In the genomic region with DNA sequence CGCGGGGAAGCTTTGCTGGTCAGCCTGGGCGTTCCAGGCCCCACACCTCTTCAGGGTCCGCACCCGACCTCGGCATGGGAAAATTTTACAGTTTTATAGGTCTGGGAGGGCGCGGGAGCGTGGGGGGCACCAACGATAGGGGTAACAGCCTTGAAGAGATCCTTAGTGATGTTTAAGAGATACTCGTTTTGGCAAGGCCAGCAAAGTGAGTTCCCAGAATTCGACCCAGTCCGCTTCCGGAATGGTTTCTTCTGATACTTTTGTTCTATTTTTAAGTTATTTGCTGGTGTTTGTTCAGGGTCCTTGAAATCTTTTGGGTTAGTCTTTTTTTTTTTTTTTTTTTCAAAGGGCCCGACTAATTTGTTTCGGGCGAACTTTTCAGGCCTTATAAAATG, we compare ENCODE assay signal across 8 mouse cellular contexts. TPM values are rescaled to one million over a fixed set of nuclear protein-coding genes. Genes with fewer than 3 reads are reported as not detected.
DNase-seq lines count a peak whose midpoint lies in the region; ATAC-seq and TF ChIP-seq lines count a peak whose summit lies in the region.

No protein-coding gene starts in this region.

- H3K9ac ChIP-seq in heart, embryonic 14.5 days (ENCODE audit: low read length): peak overlapping the region; percentile 94
- H3K9ac ChIP-seq in ES-E14 (ENCODE audit: insufficient read depth, low read depth, low read length, poor library complexity, severe bottlenecking): peak overlapping the region; percentile 97
- H3K9ac ChIP-seq in forebrain, embryonic 15.5 days (replicated peaks): peak overlapping the region; percentile 86

- peak overlapping the region; percentile 83 to 95 for H3K4me3 ChIP-seq in heart, embryonic 14.5 days (ENCODE audit: control insufficient read depth in 1 of 2, insufficient read depth in 1 of 2, low read depth in 1 of 2, low read length in 2 of 2)
- peak overlapping the region; percentile 95 to 100 for H3K4me3 ChIP-seq in ES-E14 (ENCODE audit: insufficient read depth in 1 of 2, low read depth in 1 of 2, low read length in 2 of 2, poor library complexity in 1 of 2, severe bottlenecking in 1 of 2)
- H3K4me3 ChIP-seq in forebrain, embryonic 15.5 days: peak overlapping the region; percentile 78

- WGBS in heart, embryonic 14.5 days: 3% methylated on average over 15 of the region's 17 CpGs
- WGBS in forebrain, embryonic 15.5 days: 3% methylated on average over 17 of the region's 17 CpGs

- H3K4me1 ChIP-seq in heart, embryonic 14.5 days (ENCODE audit: control insufficient read depth in 2 of 2, insufficient read depth in 2 of 2, low read length in 2 of 2): peaks cover 0 to 10% of the 10 kb centered on the region in 2 experiments; a peak in 2 of 4 replicates
- peaks cover 0 to 5% of the 10 kb centered on the region in 2 experiments; a peak in 1 of 4 replicates for H3K4me1 ChIP-seq in ES-E14 (ENCODE audit: control insufficient read depth in 2 of 2, insufficient read depth in 2 of 2, low read length in 2 of 2, poor library complexity in 1 of 2)
- H3K4me1 ChIP-seq in forebrain, embryonic 15.5 days: peaks cover 27% of the 10 kb centered on the region

- in situ Hi-C loops in ES-E14 (cut with MboI; ENCODE audit: low sequenced_read_pairs in 2 of 2, unreplicated experiment in 2 of 2): no loop called here

- H3K27ac ChIP-seq in heart, embryonic 14.5 days (replicated peaks in 1 of 2; ENCODE audit: control insufficient read depth in 1 of 2, insufficient read depth in 1 of 2, low read depth in 2 of 2, low read length in 2 of 2): peak overlapping the region; percentile 85 to 95
- peak overlapping the region; percentile 73 for H3K27ac ChIP-seq in ES-E14 (ENCODE audit: insufficient read depth, low read depth, low read length, poor library complexity, severe bottlenecking)
- H3K27ac ChIP-seq in forebrain, embryonic 15.5 days (replicated peaks): peak overlapping the region; percentile 97

- no peak for DNase-seq in heart, adult 8-10 months (ENCODE audit: low spot score)
- no peak for DNase-seq in ES-E14 (ENCODE audit: low read depth, low spot score)
- DNase-seq in mesoderm, embryonic 11.5 days (ENCODE audit: low read depth, low spot score): peak; percentile 27
- no peak for DNase-seq in adrenal gland, adult 2 months
- DNase-seq in adrenal gland, adult 18-20 months (ENCODE audit: low spot score in 2 of 2): no peak
- no peak for DNase-seq in kidney, postnatal 4 days

- H3K4me2 ChIP-seq in heart, embryonic 14.5 days (ENCODE audit: low read length): peak overlapping the region; percentile 72
- peak overlapping the region; percentile 62 for H3K4me2 ChIP-seq in forebrain, embryonic 15.5 days (replicated peaks)

- H3K9me3 ChIP-seq in heart, embryonic 14.5 days (ENCODE audit: control insufficient read depth, low read length): no peaks in the 10 kb centered on the region
- no peaks in the 10 kb centered on the region for H3K9me3 ChIP-seq in ES-E14 (ENCODE audit: control insufficient read depth, insufficient read depth, low read depth, low read length)
- H3K9me3 ChIP-seq in forebrain, embryonic 15.5 days: no peaks in the 10 kb centered on the region

- no peaks in the 10 kb centered on the region for H3K36me3 ChIP-seq in heart, embryonic 14.5 days (ENCODE audit: control insufficient read depth, insufficient read depth, low read length)
- H3K36me3 ChIP-seq in ES-E14 (ENCODE audit: control insufficient read depth, insufficient read depth, low read length, poor library complexity, severe bottlenecking): no peaks in the 10 kb centered on the region
- no peaks in the 10 kb centered on the region for H3K36me3 ChIP-seq in forebrain, embryonic 15.5 days

- no peaks in the 10 kb centered on the region for H3K27me3 ChIP-seq in heart, embryonic 14.5 days (ENCODE audit: control insufficient read depth, insufficient read depth, low read length)
- no peaks in the 10 kb centered on the region for H3K27me3 ChIP-seq in forebrain, embryonic 15.5 days

- no peak for ATAC-seq in heart, embryonic 14.5 days (ENCODE audit: insufficient number of reproducible peaks, insufficient read depth, low FRiP score, low read depth)
- ATAC-seq in forebrain, embryonic 15.5 days (replicated peaks): no peak

TF ChIP-seq in ES-E14, 5 proteins besides CTCF, POLR2A, EP300 and RAD21:
- TF ChIP-seq ZC3H11A (IDR thresholded peaks at IDR 0.05; ENCODE audit: borderline replicate concordance, low read depth, low read length): no peak
- no peak for TF ChIP-seq HCFC1 (IDR thresholded peaks at IDR 0.05; ENCODE audit: borderline replicate concordance, insufficient read depth, low read length)
- no peak for TF ChIP-seq MAFK (IDR thresholded peaks at IDR 0.05; ENCODE audit: insufficient read depth, low read depth, low read length)
- TF ChIP-seq ZNF384 (IDR thresholded peaks at IDR 0.05; ENCODE audit: low read depth, low read length): no peak
- no peak for TF ChIP-seq CHD2 (IDR thresholded peaks at IDR 0.05; ENCODE audit: low read depth, low read length)

RNA-seq across cellular contexts. Expression of a gene that starts 1.0 kb away (rescaled TPM):
- polyA plus RNA-seq in heart, embryonic 14.5 days (2014; fragmentation: Nextera tagmentation; extraction: Ambion mirVana): 49.3 and 49.8 TPM in 2 replicates
- total RNA-seq in heart, adult 8-10 months (2022): 10 to 100 TPM; 35.5 to 42.4 (median 41.3) TPM
- 39.0 and 59.6 TPM in 2 replicates for total RNA-seq in ES-E14 (2012; rRNA removed)
- polyA plus RNA-seq in forebrain, embryonic 15.5 days (2015; fragmentation: Nextera tagmentation; extraction: Ambion mirVana): 55.4 and 61.2 TPM in 2 replicates
- 10 to 100 TPM; 44.3 to 45.1 TPM for total RNA-seq in adrenal gland, adult 2 months (2021)
- polyA plus RNA-seq in adrenal gland, adult 2 months (2012; rRNA removed): 4.9 and 6.3 TPM in 2 replicates
- 10 to 100 TPM; 38.4 to 47.7 TPM for total RNA-seq in adrenal gland, adult 18-20 months (2021)
